Mouse (Mus musculus) C2C12 (cell line): ENCODE results near the gene C1qtnf1. TPM values are rescaled to one million over a fixed set of nuclear protein-coding genes. Genes with fewer than 3 reads are reported as not detected.

Source experiments
- H3K27me3 ChIP-seq: one replicate; pipeline ENCODE4 v1.6.1; 2011; ENCODE audit not compliant: control insufficient read depth, insufficient read depth, insufficient read length
- H3K36me3 ChIP-seq: one replicate; pipeline ENCODE4 v1.6.1; 2011; ENCODE audit not compliant: control insufficient read depth, insufficient read depth
- H3K4me3 ChIP-seq: one replicate; pipeline ENCODE4 v1.5.1; 2011; ENCODE audit warnings: mild to moderate bottlenecking, control low read depth; ENCODE audit not compliant: poor library complexity, insufficient read depth, severe bottlenecking
- H3K79me2 ChIP-seq: one replicate; pipeline ENCODE4 v1.6.1; 2011; ENCODE audit not compliant: control insufficient read depth, insufficient read depth
- H3K79me3 ChIP-seq: one replicate; pipeline ENCODE4 v1.6.1; 2011; ENCODE audit warnings: low read depth, control low read depth
- H3ac ChIP-seq: one replicate; pipeline ENCODE3; 2011; ENCODE audit warnings: low read depth; ENCODE audit not compliant: control insufficient read depth, insufficient read length
- CEBPB ChIP-seq: IDR thresholded peaks from one replicate; pipeline ENCODE4 v1.6.1; 2011; ENCODE audit warnings: low read depth, mild to moderate bottlenecking, control low read depth, moderate library complexity
- CTCF ChIP-seq: IDR thresholded peaks from one replicate; pipeline ENCODE4 v1.5.1; 2011; ENCODE audit not compliant: control insufficient read depth, insufficient read depth, insufficient read length
- FOSL1 ChIP-seq: IDR thresholded peaks from one replicate; pipeline ENCODE4 v1.8.0; 2011; ENCODE audit warnings: mild to moderate bottlenecking, low read length; ENCODE audit not compliant: poor library complexity, insufficient read depth, severe bottlenecking
- MAX ChIP-seq: IDR thresholded peaks from one replicate; pipeline ENCODE4 v1.6.1; 2011; ENCODE audit warnings: mild to moderate bottlenecking, control low read depth
- MYOD1 ChIP-seq: IDR thresholded peaks from one replicate; pipeline ENCODE4 v1.6.1; 2011; ENCODE audit warnings: low read depth; ENCODE audit not compliant: control insufficient read depth, insufficient read length
- MYOG ChIP-seq: IDR thresholded peaks from one replicate; pipeline ENCODE4 v1.6.1; 2011; ENCODE audit not compliant: control insufficient read depth, insufficient read length; ENCODE audit errors: extremely low read depth
- USF1 ChIP-seq: IDR thresholded peaks from one replicate; pipeline ENCODE4 v1.6.1; 2011; ENCODE audit warnings: low read depth, mild to moderate bottlenecking, control low read depth, moderate library complexity
- polyA plus RNA-seq: library from polyadenylated mRNA; unstranded; fragments of >200 nt; fragmentation: generic; extraction: Trizol; gene quantifications from one replicate; pipeline ENCODE4 v1.2.1, GENCODE M21; 2012; ENCODE audit warnings: missing spikeins

Gene C1qtnf1
- polyA plus RNA-seq, 1 experiment: 2.0 TPM

DNA sequence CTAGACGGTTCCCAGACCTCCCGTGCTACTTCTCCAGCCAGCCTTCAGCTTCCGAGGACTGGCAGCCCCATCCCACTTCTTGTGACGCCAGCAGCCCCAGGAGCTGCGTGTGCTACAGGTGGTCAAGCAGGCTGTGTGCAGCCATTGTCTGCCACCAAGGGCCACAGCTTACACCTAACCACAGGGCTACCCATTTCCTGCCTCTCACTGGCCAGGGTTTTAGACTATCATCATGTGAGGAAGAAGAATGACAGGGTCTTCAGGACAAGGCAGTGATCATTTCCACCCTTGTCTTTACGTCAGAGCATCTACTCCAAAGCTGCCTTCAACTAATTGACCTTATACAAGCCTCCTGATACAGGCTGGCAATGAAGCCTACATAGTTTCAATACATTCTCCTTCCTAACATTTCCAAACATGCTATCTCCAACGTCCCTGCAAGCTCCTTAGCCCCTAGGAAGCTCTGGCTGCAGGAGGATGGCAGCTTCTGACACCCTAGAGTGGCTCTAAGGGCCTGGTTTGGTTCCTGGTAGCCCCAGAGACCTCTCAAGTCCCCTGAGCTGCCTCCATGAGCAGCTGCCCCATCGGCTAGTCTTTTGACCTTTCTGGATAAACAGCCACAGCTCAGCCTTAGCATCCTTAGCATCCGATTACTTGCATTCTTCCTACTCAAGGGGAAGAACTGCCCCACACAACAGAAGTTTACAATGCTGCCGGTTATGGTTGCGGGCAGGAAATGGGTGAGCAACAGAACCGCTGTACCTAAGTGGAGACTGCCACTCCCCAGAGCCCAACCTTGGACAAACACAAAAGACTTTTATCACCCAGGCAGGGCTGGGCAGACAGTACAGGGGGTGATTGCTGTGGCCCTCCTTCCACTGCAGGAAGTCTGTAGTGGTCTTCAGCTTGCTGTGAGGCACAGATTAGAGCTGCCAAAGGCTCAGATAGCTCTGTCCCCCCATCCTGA, 18.6 kb upstream of the C1qtnf1 start:
- H3K4me3 ChIP-seq: no peak overlapping the region
- no peaks in the 10 kb centered on the region for H3K27me3 ChIP-seq
- H3K36me3 ChIP-seq: peaks cover 26% of the 10 kb centered on the region
- H3ac ChIP-seq: no peak overlapping the region
- H3K79me2 ChIP-seq: no peaks in the 10 kb centered on the region
- no peak for TF ChIP-seq CEBPB
- TF ChIP-seq MYOD1: no peak
- no peak for TF ChIP-seq USF1
- no peak for TF ChIP-seq MYOG
- no peak for TF ChIP-seq CTCF
- no peak for TF ChIP-seq MAX
- no peak for TF ChIP-seq FOSL1
- no peaks in the 10 kb centered on the region for H3K79me3 ChIP-seq

DNA sequence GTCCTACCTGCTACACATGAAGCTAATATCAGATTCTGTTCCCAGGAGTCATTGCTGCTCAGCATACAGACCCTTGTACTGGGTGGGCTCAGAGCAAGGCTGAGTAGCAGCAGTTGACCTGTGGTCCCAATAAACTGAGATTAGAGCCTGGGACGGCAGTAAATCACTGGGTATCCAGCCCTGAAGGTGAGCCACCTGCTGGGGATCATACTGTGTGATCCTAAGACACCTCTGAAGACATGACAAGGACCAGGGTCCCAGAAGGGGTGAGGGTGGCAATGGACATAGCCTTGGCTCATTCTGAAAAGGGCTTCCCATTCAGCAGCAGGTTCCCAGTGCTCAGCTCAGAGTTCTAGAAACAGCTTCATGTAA, 17.9 kb upstream of the C1qtnf1 start:
- TF ChIP-seq CEBPB (no peak), MAX (no peak), FOSL1 (no peak), USF1 (no peak), MYOG (no peak), MYOD1 (no peak), CTCF (no peak)
- H3K27me3 ChIP-seq: no peaks in the 10 kb centered on the region
- no peaks in the 10 kb centered on the region for H3K79me2 ChIP-seq
- H3K36me3 ChIP-seq: peaks cover 31% of the 10 kb centered on the region
- H3K4me3 ChIP-seq: no peak overlapping the region
- H3ac ChIP-seq: no peak overlapping the region
- H3K79me3 ChIP-seq: no peaks in the 10 kb centered on the region

GRCm38 (mm10) chr11:118410479-118410878, 17.5 kb upstream of the C1qtnf1 start:
- H3K4me3 ChIP-seq: no peak overlapping the region
- H3K79me2 ChIP-seq: no peaks in the 10 kb centered on the region
- TF ChIP-seq FOSL1 (no peak), CEBPB (no peak), MYOG (no peak), CTCF (no peak), MAX (no peak), MYOD1 (no peak), USF1 (no peak)
- no peak overlapping the region for H3ac ChIP-seq
- no peaks in the 10 kb centered on the region for H3K79me3 ChIP-seq
- H3K36me3 ChIP-seq: peaks cover 31% of the 10 kb centered on the region
- no peaks in the 10 kb centered on the region for H3K27me3 ChIP-seq

DNA sequence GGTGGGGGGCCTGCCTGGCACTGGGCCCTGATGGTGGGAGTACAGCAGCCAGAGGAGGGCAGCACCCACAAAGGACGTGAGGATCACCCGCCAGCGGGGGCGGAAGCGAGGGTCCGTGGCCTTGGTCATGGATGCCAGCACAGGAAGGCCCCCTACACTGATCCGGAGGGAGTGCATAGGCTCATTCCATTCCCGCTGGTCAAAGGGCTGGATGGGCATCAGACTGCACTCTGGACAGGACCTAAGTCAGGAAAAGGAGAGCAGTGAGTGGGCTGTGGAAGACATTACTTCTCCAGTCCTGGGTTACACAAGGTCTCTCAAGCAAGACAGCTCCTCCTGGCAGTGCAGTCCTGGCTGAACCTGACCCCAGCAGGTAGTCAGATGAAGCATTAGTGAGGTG, 16.7 kb upstream of the C1qtnf1 start:
- Histone ChIP-seq H3ac (no peak overlapping the region), H3K36me3 (peaks cover 31% of the 10 kb centered on the region), H3K4me3 (no peak overlapping the region), H3K27me3 (no peaks in the 10 kb centered on the region), H3K79me2 (peaks cover 6% of the 10 kb centered on the region), H3K79me3 (no peaks in the 10 kb centered on the region)
- TF ChIP-seq FOSL1: no peak
- TF ChIP-seq MYOD1: no peak
- TF ChIP-seq USF1: no peak
- TF ChIP-seq CEBPB: no peak
- no peak for TF ChIP-seq MAX
- no peak for TF ChIP-seq CTCF
- no peak for TF ChIP-seq MYOG

GRCm38 (mm10) chr11:118412601-118413000, 15.4 kb upstream of the C1qtnf1 start:
- Histone ChIP-seq H3K79me2 (peaks cover 17% of the 10 kb centered on the region), H3K4me3 (no peak overlapping the region), H3K79me3 (peaks cover 2% of the 10 kb centered on the region), H3ac (no peak overlapping the region), H3K27me3 (no peaks in the 10 kb centered on the region), H3K36me3 (peaks cover 29% of the 10 kb centered on the region)
- TF ChIP-seq MYOG (no peak), CTCF (no peak), CEBPB (no peak), MAX (no peak), USF1 (no peak), FOSL1 (no peak), MYOD1 (no peak)

- Histone ChIP-seq H3K79me2 (peaks cover 21% of the 10 kb centered on the region), H3K27me3 (no peaks in the 10 kb centered on the region), H3K79me3 (peaks cover 6% of the 10 kb centered on the region), H3K36me3 (peaks cover 29% of the 10 kb centered on the region), H3ac (no peak overlapping the region), H3K4me3 (no peak overlapping the region)
- no peak for TF ChIP-seq CTCF
- no peak for TF ChIP-seq MYOG
- TF ChIP-seq USF1: no peak
- no peak for TF ChIP-seq MAX
- TF ChIP-seq MYOD1: no peak
- TF ChIP-seq CEBPB: no peak
- no peak for TF ChIP-seq FOSL1
Measured at GRCm38 (mm10) chr11:118413055-118413454, 14.9 kb upstream of the C1qtnf1 start.
